Mouse (Mus musculus): Measurements from ENCODE around the gene Nabp1. TPM values are rescaled to one million over a fixed set of nuclear protein-coding genes. Genes with fewer than 3 reads are reported as not detected.

The Nabp1 gene
- 75.8 and 77.3 TPM in 2 replicates for total RNA-seq (2014; fragmentation: Nextera tagmentation)
- total RNA-seq (2017) = 188 and 214 TPM in 2 replicates
- 6.9 and 7.8 TPM in 2 replicates for polyA plus RNA-seq (2012)

DNA sequence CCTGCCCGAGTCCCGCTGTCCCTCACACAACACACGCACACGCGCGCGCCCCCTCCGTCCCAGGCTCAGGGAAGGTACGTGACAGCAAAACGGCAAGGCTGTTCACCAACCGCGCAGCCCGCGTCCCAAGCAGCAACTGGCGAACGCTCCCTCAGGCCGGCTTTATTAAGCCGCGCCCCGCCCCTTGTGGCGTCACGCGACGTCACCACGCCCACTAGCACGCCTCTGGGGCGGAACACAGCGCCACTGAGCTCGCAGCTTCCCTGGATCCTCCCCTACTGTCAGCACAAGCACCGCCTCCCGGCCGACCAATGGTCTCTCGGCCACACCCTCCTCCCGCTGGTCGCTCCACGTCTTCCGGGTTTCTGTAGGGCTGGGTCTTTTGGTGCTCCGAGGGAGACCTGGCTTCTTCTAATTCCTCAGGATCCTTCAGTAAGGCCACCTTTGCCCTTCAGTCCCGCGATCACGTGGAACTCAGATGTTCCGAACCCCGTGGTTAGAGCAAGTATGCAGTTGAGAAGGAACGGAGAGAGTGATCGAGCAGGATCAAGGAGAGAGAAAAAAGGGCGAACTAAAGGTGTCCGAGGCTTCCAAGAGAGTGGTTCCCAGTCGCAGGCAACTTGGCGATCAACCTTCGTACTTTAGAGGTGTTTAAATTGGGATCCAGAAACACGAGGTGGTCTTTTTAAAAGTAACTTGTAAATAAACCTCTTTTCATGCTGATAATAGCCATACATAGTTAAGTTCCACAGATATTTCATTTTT, at the start of gene Nabp1:
Gene Nabp1, minus strand, starts transcription at position 164 of the 765 bp plus-strand sequence.
- H3K9me3 ChIP-seq (replicated peaks) = no peaks in the 10 kb centered on the region
- H3K4me3 ChIP-seq (ENCODE audit: low read depth, low read length) = peak within 1 kb of the TSS; percentile 88
- DNase-seq (ENCODE audit: low spot score) = peak; percentile 98
- ATAC-seq (ENCODE audit: extremely low read depth, insufficient number of reproducible peaks, low FRiP score, poor library complexity, severe bottlenecking) = peak; percentile 95
- H3K4me1 ChIP-seq (ENCODE audit: insufficient read depth, low read depth, low read length) = peaks cover 40% of the 10 kb centered on the region
- no peaks in the 10 kb centered on the region for H3K27me3 ChIP-seq (ENCODE audit: insufficient read depth, low read length)
- peak; percentile 99 for TF ChIP-seq POLR2AphosphoS5 (IDR thresholded peaks at IDR 0.05; ENCODE audit: insufficient replicate concordance, low read depth, low read length)
- TF ChIP-seq TAL1 (conservative IDR thresholded peaks at IDR 0.05; ENCODE audit: low read depth, low read length) = no peak
- H3K36me3 ChIP-seq (replicated peaks) = peaks cover 19% of the 10 kb centered on the region

DNA sequence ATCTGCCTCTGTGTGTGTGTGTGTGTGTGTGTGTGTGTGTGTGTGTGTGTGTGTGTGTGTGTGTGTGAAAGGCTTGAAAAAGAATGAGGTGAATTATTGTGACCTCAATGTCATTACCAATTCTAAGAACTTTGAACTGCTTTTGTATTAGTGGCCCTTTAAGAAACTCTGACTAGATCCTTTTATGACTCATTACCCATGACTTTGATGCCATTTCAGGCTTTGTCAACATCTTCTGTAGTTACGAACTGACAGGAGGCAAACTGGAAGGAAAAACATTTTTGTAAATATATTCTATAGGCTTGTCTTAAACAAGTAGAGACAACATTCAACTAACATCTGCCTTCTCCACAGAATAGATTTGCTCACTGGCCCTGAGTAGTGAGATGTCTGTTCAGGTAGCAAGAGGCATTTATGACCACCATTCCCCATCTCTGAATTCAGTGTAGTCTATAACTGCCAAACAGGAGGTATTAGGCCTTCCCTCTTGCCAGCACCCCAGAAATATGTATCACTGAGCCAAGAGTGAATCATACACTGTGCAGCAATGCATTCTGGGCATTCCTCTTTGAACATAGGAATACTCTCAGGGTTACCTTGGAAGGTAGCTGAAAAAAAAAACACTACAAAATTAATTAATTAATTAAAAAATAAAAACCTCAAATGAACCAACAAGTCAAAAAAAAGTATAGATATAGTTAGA, 47.5 kb upstream of the Nabp1 start:
- TF ChIP-seq CTCF (IDR thresholded peaks at IDR 0.05; ENCODE audit: low read depth, low read length) (no peak), TAL1 (conservative IDR thresholded peaks at IDR 0.05; ENCODE audit: low read depth, low read length) (no peak)
- no peak overlapping the region for H3K4me3 ChIP-seq (ENCODE audit: low read depth, low read length)
- ATAC-seq (ENCODE audit: extremely low read depth, insufficient number of reproducible peaks, low FRiP score, poor library complexity, severe bottlenecking) = no peak
- no peaks in the 10 kb centered on the region for H3K36me3 ChIP-seq (replicated peaks)
- no peak for DNase-seq (ENCODE audit: low spot score)
- H3K4me1 ChIP-seq (ENCODE audit: insufficient read depth, low read depth, low read length) = peaks cover 7% of the 10 kb centered on the region; the same call in 1 of the 2 replicates
- H3K27me3 ChIP-seq (ENCODE audit: insufficient read depth, low read length) = peaks cover 9% of the 10 kb centered on the region
- H3K9me3 ChIP-seq (replicated peaks) = no peaks in the 10 kb centered on the region

DNA sequence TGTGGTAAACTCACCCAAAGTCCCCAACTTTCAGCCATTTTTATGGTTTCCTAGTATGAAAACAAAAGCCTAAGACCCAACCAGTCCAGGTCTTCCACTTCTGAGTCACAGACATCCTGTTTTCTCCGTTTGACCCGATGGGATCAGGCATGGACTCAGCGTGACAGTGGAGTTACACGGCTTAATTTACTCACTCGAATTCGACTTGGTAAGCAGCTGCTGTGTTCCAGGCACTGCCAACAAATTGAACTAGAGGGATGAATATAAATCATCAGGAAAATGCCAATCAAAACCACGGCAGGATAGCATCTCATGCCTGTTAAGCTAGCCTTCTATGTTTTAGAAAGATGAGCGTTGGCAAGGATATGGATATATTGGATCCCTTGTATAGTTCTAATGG, 43.4 kb upstream of the Nabp1 start:
- TF ChIP-seq TAL1 (conservative IDR thresholded peaks at IDR 0.05; ENCODE audit: low read depth, low read length) (no peak), CTCF (IDR thresholded peaks at IDR 0.05; ENCODE audit: low read depth, low read length) (no peak), GATA2 (IDR thresholded peaks at IDR 0.05; ENCODE audit: borderline replicate concordance, low read depth, low read length) (no peak), POLR2AphosphoS5 (IDR thresholded peaks at IDR 0.05; ENCODE audit: insufficient replicate concordance, low read depth, low read length) (no peak), GATA1 (IDR thresholded peaks at IDR 0.05; ENCODE audit: borderline replicate concordance, low read length) (no peak)

DNA sequence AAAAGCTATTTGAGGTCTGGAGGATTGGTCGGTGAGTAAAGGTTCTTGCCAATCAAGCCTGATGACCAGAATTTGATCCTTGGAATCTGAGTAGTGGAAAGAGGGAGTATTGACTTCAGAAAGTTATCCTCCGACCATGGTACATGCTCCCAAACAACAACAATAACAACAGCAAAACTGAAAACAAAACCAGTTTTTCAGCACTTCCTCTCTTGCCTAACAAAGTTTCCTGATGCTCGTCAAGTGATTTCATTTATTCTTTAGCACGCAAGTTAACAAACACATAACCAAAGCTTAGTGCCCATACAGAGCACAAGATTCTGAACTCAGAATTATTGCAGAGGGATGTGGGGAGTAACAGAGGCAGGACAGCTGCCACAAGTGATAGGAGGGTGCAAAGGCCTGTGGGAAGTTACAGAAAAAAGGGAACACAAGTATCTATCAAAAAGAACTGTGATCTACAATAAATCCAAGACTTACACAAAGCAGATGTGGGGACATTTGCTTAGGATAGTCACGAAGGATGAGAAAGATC, 42.1 kb upstream of the Nabp1 start:
- Histone ChIP-seq H3K9me3 (replicated peaks) (no peaks in the 10 kb centered on the region), H3K4me1 (ENCODE audit: insufficient read depth, low read depth, low read length) (no peaks in the 10 kb centered on the region), H3K36me3 (replicated peaks) (no peaks in the 10 kb centered on the region), H3K4me3 (ENCODE audit: low read depth, low read length) (no peak overlapping the region), H3K27me3 (ENCODE audit: insufficient read depth, low read length) (peaks cover 20% of the 10 kb centered on the region)
- DNase-seq (ENCODE audit: low spot score) (no peak), ATAC-seq (ENCODE audit: extremely low read depth, insufficient number of reproducible peaks, low FRiP score, poor library complexity, severe bottlenecking) (no peak)
- TF ChIP-seq GATA2 (IDR thresholded peaks at IDR 0.05; ENCODE audit: borderline replicate concordance, low read depth, low read length) = no peak
- TF ChIP-seq CTCF (IDR thresholded peaks at IDR 0.05; ENCODE audit: low read depth, low read length) = no peak
- no peak for TF ChIP-seq POLR2AphosphoS5 (IDR thresholded peaks at IDR 0.05; ENCODE audit: insufficient replicate concordance, low read depth, low read length)

More for the DNA sequence above, 43.4 kb upstream of the Nabp1 start:
- Histone ChIP-seq H3K36me3 (replicated peaks) (no peaks in the 10 kb centered on the region), H3K4me3 (ENCODE audit: low read depth, low read length) (no peak overlapping the region), H3K27me3 (ENCODE audit: insufficient read depth, low read length) (peaks cover 15% of the 10 kb centered on the region), H3K4me1 (ENCODE audit: insufficient read depth, low read depth, low read length) (no peaks in the 10 kb centered on the region), H3K9me3 (replicated peaks) (no peaks in the 10 kb centered on the region)
- ATAC-seq (ENCODE audit: extremely low read depth, insufficient number of reproducible peaks, low FRiP score, poor library complexity, severe bottlenecking) (no peak), DNase-seq (ENCODE audit: low spot score) (no peak)

DNA sequence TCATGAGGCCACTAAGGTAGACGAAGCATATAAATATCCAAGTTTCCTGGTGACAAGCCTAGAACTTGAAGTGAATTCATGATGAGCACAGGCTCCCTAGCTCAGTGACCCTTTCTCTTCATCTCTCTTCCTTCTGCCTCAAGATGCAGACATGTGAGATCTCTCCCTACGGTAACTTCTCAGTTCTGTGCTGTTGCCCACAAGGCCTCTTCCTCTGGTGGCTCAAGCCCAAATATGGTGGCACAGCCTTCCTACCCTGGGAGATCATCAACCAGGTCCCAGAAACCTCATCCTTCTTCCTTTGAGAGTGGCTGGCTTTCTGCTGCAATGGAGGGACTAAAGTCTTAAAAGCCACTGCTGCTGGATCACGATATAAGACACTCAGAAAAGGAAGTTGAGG, 40.9 kb upstream of the Nabp1 start:
- no peaks in the 10 kb centered on the region for H3K9me3 ChIP-seq (replicated peaks)
- H3K4me1 ChIP-seq (ENCODE audit: insufficient read depth, low read depth, low read length) = no peaks in the 10 kb centered on the region
- TF ChIP-seq GATA2 (IDR thresholded peaks at IDR 0.05; ENCODE audit: borderline replicate concordance, low read depth, low read length) (no peak), TAL1 (conservative IDR thresholded peaks at IDR 0.05; ENCODE audit: low read depth, low read length) (no peak), POLR2AphosphoS5 (IDR thresholded peaks at IDR 0.05; ENCODE audit: insufficient replicate concordance, low read depth, low read length) (no peak), GATA1 (IDR thresholded peaks at IDR 0.05; ENCODE audit: borderline replicate concordance, low read length) (no peak)
- no peaks in the 10 kb centered on the region for H3K36me3 ChIP-seq (replicated peaks)
- DNase-seq (ENCODE audit: low spot score) = no peak
- no peak overlapping the region for H3K4me3 ChIP-seq (ENCODE audit: low read depth, low read length)
- no peak for ATAC-seq (ENCODE audit: extremely low read depth, insufficient number of reproducible peaks, low FRiP score, poor library complexity, severe bottlenecking)
- H3K27me3 ChIP-seq (ENCODE audit: insufficient read depth, low read length) = peaks cover 16% of the 10 kb centered on the region

DNA sequence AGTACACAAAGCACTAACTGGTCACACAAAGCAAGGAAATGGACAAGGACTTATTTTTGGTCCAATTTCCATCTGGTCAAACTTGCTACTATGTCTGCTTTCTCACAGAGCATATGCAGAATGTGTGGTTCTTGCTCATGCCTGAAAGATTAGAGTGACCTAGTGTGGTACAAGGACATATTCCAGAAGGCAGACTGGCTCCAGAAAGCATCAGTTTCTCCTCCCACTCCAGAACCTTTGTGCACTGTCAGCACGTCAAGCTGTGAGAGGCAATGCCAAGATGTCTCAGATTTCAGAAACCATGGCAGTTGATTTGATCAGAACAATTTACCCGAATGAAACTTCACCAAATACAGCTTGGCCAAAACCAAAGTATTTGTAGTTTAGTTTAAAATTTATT, 37.4 kb upstream of the Nabp1 start:
- no peak overlapping the region for H3K4me3 ChIP-seq (ENCODE audit: low read depth, low read length)
- no peak for TF ChIP-seq TAL1 (conservative IDR thresholded peaks at IDR 0.05; ENCODE audit: low read depth, low read length)
- no peak for TF ChIP-seq GATA1 (IDR thresholded peaks at IDR 0.05; ENCODE audit: borderline replicate concordance, low read length)
- no peak for TF ChIP-seq CTCF (IDR thresholded peaks at IDR 0.05; ENCODE audit: low read depth, low read length)
- no peak for TF ChIP-seq POLR2AphosphoS5 (IDR thresholded peaks at IDR 0.05; ENCODE audit: insufficient replicate concordance, low read depth, low read length)
- no peak for TF ChIP-seq GATA2 (IDR thresholded peaks at IDR 0.05; ENCODE audit: borderline replicate concordance, low read depth, low read length)
- no peaks in the 10 kb centered on the region for H3K36me3 ChIP-seq (replicated peaks)
- H3K27me3 ChIP-seq (ENCODE audit: insufficient read depth, low read length) = peaks cover 15% of the 10 kb centered on the region
- DNase-seq (ENCODE audit: low spot score) (no peak), ATAC-seq (ENCODE audit: extremely low read depth, insufficient number of reproducible peaks, low FRiP score, poor library complexity, severe bottlenecking) (no peak)
- H3K4me1 ChIP-seq (ENCODE audit: insufficient read depth, low read depth, low read length) = no peaks in the 10 kb centered on the region
- H3K9me3 ChIP-seq (replicated peaks) = no peaks in the 10 kb centered on the region

Measured in G1E (cell line).